Mouse (Mus musculus): ENCODE results near the gene Gabre. TPM values are rescaled to one million over a fixed set of nuclear protein-coding genes. Genes with fewer than 3 reads are reported as not detected.

Gene Gabre
- 0.82 and 1.3 TPM in 2 replicates for polyA plus RNA-seq (2012; rRNA removed)

GRCm38 (mm10) chrX:72274659-72275371 lies at the start of gene Gabre:
Gabre (minus strand) TSS chrX:72274803.

GRCm38 (mm10) chrX:72221717-72222116 lies 52.9 kb downstream of the Gabre start, which contains the start of gene Magea4:
Magea4 (plus strand) TSS chrX:72222017.

Other genes with a start within 250 kb of the Gabre start
- gene Magea4, start 52.8 kb downstream of the Gabre start, polyA plus RNA-seq (2012; rRNA removed) = not detected in 2 replicates
- gene Magea10, start 112.1 kb upstream of the Gabre start, polyA plus RNA-seq (2012; rRNA removed) = not detected in 2 replicates

Measured in colon, adult 2 months (tissue).